Mouse (Mus musculus) thymus, postnatal 36 days (tissue): ENCODE measurements around the gene Srcap.
"Not testable (repeated sequence)": the region's sequence is repeated elsewhere in the genome, so short reads cannot be mapped to it uniquely, and the experiment has no call there.

Experiments used
- DNase-seq, 2 experiments: peaks; one replicate each; pipeline ENCODE4 v3.0.0; 2022; ENCODE audit warnings: mixed read lengths in 2 of 2

Gene Srcap

DNA sequence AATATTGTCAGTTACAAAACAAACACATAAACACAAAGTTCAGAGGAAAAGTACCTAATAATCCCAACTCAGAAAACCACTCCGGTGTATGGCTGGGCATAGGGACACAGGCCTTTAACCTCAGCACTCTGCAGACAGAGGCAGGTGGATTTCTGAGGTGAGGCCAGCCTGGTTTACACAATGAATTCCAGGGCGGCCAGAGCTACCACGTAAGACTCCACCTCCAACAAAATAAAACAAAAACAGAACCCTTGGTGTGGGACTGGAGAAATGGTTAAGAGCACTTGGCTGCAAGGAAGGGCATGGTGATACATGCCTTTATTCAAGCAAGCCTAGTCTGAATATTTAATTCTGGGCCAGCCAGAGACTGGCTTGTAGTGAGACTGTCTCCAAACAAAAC, 19.9 kb upstream of the Srcap start:
- no peak for DNase-seq

DNA sequence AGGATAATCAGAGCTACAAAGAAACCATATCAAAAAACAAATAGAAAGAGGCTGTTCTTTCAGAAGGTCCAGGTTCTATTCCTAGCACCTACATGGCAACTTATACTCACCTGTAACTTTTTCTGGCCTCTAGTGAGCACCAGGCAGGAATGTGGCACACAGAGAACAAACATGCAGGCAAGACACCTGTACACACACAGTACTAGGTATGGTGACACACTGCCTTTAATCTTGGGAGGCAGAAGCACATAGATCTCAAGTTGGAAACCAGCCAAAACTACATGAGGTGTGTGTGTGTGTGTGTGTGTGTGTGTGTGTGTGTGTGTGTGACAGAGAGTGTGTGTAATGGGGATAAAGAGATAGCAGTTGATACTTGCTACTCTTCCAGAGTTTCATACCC, 17.1 kb upstream of the Srcap start:
- no peak for DNase-seq

DNA sequence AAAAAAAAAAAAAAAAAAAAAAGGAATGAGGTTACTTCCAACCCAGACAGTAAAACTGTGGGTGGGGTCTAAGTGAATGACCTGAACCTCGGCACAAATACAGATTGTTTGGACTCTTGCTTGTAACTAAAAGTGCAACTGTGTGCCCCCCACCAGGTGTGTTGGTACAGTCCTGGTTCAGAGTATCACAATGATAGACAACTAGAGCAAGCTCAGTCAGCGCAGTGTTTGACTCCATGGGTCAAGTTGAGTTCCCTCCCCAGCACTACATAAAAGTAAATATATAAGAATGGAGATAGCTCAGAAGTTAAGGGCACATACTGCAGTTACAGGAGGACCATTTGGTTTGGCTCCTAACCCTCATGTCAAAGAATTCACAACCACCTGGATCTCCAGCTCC, 14.4 kb upstream of the Srcap start:
- no peak for DNase-seq

DNA sequence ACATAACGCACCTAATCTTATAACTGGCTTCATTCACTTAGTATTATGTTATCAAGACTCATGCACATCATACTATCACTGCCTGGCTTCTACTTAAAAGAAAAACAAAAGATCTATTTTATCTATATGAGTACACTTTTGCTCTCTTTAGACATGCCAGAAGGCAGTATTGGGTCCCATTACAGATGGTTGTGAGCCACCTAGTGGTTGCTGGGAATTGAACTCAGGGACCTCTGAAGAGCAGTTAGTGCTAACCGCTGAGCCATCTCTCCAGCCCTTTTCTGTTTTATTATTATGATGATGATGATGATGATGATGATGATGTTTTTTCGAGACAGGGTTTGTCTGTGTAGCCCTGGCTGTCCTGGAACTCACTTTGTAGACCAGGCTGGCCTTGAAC, 13.4 kb upstream of the Srcap start:
- peak; percentile 60 to 61 for DNase-seq

DNA sequence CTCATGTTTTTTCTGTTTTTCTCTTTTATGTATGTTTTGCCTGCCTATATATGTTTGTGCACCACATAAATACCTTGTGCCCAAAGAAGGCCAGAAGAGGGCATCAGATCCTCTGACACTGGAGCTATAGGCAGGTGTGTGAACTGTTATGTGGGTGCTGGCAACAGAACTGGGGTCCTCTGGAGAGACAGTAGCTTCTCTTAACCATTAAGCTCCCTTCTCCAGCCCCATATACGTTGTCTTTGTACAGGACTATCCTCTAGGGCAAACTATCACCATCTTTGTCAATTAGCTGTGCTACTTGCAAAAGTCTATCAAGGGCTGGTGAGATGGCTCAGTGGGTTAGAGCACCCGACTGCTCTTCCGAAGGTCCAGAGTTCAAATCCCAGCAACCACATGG, 3.5 kb upstream of the Srcap start:
- DNase-seq, result no peak

DNA sequence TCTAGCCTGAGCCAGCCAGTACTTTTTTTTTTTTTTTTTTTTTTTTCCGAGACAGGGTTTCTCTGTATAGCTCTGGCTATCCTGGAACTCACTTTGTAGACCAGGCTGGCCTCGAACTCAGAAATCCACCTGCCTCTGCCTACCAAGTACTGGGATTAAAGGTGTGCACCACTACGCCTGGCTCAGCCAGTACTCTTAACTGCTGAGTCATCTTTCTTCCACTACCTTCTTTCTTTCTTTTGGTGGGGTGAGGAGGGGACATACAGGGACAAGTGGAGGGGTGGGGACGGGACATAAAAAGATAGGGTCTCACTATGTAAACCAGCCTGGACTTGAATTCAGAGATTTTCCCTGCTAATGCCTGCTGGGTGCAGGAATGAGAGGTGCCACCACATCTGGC, 2.0 kb upstream of the Srcap start:
- DNase-seq, result not testable (repeated sequence)

DNA sequence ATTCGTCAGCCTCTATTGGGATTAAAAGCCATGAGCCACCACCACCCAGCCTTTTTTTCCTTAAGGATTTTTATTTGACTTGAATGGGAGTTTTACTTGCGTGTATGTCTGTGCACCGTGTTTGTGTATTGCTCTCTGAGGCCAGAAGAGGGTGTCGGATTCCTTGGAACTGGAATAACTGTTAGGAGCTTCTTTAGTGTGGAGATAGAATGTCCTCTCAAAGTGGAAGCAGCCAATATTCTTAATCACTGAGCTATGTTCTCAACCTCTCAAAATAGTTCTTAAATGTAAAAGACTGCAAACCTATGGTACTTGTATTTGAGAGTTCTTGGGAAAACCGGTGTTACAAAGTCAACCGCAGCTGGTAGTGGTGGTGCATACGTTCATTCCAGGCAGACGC, 542 bp upstream of the Srcap start:
- DNase-seq, result no peak

DNA sequence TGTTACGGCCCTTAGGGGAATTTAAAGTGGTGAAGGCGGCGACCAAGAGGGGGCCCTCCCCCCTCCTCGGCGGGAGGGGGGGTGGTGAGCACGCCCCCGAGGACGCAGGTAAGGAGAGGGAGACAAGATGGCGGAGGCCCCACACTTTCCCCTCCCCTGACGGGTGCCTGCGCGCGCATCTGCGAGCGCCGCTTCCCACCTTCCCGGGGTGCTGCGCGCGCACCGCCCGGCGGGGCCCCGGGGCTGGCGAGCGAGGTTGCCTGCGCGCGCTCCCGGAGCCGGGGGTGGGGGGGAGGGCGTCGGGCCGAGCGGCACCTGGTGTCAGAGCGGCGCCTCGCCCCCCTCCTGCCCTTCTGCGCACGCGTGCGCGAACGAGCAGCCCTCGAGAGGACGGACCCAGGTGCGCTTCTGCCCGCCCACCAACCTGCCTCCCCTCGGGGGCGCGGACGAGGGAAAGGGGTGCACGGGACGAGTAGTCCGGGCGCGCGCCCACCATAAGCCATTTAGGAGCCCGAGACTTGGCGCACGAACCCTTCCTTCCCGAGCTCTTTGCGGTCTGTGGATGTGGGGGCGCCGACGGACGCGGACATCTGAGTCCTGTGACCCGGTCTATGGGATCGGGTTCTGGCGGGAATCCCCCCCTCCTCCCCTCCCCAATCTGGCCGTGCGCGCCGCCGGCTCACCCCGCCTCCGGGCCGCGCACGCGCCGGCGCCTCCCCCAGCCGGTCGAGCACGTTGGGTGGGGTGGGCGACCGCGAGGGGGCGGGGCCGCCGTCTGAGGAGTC, 640 bp downstream of the Srcap start:
- DNase-seq, result peak; percentile 95 to 98

DNA sequence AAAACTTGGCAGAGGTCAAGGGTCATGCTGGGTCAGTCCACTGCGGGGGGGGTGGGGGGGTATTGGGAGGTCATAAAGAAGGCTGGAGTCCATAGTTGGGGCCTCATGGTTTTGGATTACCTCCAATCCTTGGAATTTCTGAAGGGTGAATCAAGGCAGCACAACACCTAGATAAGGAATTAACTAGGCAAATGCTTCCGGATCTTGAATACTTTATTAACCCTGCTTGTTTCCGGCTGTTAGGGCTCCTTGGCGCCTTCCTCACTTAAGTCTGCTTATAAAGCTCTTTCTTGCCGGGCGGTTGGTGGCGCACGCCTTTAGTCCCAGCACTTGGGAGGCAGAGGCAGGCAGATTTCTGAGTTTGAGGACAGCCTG, 1.2 kb downstream of the Srcap start:
- DNase-seq, result peak; percentile 14 to 27

DNA sequence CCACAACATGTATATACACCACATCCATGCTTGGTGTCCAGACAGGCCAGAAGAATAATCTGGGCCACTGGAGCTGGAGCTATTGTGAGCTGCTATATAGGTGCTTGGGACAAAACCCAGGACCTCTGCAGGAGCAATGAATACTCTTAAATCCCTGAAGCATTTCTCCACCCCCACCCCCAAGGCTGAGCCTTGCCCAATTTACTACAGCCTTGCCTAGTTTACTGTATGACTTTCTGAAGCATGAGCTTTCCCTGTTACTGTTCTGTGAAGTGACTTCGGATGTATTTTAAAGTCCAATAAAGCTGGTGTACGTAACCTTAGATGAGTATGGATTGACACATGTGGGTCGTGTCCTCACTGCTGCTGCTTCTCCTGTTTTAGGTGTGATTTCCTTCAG, 2.0 kb downstream of the Srcap start:
- no peak for DNase-seq

DNA sequence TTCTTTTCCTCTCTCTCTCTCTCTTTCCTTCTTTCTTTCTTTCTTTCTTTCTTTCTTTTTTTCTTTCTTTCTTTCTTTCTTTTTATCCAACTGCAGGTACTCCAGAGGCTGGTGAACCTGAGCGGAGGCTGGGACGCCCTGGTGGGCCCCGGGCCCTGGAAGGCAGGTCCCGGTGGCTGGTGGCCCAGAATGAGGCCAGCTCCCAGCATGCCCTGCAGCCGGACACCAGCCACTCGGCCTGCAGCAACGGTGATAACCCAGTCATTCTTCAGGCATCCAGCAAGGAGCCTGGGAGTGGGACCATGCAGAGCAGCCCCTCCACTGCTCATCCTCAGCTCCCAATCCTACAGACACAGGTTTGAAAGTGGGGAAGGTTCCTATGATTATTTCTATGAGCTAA, 4.1 kb downstream of the Srcap start:
- no peak for DNase-seq

DNA sequence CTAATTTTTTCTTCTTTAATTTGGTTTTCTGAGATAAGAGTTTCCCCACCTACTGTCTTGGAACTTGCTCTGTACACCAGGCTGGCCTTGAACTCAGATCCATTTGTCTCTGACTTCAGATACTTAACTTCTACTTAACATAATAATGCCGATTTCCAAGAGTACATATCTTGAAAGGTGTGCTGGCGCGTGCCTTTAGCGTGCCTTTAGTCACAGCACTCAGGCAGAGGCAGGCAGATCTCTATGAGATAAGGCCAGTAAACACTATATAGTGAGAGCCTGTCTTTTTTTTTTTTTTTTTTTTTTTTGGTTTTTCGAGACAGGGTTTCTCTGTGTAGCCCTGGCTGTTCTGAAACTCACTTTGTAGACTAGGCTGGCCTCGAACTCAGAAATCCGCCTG, 4.6 kb downstream of the Srcap start:
- no peak for DNase-seq

DNA sequence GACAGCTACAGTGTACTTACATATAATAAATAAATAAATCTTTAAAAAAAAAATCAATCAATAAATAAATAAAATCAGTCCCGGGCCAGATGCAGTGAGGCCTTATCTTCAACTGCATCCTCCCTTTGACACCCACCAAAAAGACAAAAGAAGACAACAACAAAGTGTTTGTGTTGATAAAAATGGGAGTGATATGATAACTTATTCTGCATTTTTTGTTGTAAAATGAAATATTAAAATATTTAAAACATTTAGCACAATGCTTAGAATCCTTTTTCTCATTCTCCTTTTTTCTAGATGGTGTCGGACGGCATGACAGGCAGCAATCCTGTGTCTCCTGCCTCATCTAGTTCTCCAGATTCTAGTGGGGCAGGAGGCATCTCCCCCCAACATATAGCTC, 7.5 kb downstream of the Srcap start, which contains the start of gene Gm42715:
Gm42715 (plus strand) TSS at position 301 of the 400 bp plus-strand sequence.
- DNase-seq, result no peak

DNA sequence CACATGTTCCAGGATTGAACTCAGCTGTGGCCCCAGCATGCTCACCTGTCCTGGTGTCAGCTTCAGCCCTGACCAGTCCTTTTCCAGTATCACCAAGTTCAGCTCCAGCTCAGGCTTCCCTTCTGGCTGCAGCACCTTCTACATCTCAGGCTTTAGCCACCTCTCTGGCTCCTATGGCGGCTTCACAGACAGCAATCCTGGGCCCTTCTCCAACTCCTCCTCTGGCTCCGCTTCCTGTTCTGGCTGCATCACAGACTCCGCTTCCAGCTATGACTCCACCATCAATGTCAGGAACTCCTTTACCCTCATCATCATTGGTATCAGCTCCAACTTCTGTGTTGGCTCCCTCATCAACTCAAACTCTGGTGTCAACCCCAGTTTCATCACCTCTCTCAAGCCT, 29.9 kb downstream of the Srcap start:
- DNase-seq, result no peak

DNA sequence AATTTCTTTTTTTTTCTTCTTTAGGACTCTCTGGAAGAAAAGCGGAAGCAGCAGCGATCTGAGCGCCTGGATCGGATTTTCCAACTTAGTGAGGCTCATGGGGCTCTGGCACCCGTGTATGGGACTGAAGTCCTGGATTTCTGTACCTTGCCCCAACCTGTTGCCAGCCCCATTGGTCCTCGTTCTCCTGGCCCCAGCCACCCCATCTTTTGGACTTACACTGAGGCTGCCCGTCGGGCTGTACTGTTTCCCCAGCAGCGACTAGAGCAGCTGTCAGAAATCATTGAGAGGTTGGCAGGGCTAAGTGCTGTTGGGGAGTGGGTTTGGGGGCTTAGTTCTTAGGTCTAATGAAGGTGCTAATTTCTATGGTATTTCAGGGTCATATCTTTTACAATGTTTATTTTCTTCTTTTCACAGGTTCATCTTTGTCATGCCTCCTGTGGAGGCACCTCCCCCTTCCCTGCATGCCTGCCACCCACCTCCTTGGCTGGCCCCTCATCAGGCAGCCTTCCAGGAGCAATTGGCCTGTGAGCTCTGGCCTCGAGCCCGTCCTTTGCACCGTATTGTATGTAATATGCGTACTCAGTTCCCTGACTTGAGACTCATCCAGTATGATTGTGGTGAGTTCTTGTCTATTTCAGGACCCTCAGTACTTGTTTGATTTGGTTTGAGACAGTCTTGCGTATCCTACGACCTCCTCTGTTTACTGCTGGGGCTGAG, 37.5 kb downstream of the Srcap start:
- no peak for DNase-seq

DNA sequence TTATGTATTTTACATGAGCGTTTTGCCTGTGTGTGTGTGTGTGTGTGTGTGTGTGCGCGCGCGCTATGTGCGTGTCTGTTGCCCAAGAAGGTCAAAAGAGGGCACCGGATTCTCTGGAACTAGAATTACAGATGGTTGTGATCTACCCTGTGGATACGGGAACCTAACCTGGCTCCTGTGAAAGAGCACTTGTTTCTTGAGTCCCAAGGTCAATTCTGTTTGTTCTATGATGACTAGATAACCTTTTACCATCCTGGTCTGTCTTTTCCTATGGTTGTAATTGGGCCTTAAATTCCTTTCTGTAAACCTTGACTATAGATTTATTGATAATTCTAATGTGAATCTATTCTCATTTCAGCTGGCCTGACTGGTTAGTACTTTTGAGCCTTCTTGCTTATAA, 39.8 kb downstream of the Srcap start:
- no peak for DNase-seq

DNA sequence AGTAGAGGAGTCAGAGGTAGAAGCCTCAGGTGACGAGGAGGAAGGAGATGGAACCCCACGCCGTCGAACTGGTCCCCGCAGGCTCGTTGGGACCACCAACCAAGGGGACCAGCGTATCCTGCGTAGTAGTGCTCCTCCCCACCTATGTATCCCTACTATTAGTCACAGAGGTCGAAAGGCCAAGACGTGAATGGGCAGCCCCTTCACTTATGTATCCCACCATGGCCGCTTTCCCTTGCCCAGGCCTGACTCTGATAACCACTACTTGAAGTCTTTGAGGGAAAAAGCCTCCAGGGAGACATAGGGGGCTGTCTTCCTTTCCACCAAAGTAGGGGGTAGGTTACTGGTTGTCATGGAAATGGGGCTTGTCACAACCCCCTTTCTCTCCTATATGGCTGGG, 48.8 kb downstream of the Srcap start:
- no peak for DNase-seq

DNA sequence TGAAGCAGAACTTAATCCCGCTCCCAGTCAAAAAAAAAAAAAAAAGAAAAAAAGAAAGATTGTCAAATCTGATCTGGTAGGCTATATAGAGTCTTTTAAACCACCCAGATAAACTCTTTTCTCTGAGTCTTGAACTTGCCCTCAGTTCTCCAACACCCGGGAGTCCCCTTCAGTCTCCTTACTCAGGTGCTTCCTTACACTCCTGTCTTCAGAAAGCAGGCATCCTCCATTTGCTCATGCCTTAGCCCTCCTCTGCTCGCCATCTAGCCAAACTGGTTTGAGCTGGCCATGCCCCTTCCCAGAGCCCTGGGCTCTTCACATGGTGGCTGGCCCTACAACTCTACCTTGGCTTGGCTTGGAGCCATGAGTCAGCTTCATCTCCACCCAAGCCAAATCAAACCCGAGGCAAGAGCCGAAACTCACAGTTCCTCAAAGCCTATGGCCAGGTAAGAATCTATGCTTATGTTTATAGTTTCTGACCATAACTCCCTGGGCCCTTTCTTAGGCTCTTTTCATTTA, 49.6 kb downstream of the Srcap start, which contains the start of gene Tmem265:
Tmem265 (plus strand) TSS at position 51 of the 519 bp plus-strand sequence.
- DNase-seq, result no peak

DNA sequence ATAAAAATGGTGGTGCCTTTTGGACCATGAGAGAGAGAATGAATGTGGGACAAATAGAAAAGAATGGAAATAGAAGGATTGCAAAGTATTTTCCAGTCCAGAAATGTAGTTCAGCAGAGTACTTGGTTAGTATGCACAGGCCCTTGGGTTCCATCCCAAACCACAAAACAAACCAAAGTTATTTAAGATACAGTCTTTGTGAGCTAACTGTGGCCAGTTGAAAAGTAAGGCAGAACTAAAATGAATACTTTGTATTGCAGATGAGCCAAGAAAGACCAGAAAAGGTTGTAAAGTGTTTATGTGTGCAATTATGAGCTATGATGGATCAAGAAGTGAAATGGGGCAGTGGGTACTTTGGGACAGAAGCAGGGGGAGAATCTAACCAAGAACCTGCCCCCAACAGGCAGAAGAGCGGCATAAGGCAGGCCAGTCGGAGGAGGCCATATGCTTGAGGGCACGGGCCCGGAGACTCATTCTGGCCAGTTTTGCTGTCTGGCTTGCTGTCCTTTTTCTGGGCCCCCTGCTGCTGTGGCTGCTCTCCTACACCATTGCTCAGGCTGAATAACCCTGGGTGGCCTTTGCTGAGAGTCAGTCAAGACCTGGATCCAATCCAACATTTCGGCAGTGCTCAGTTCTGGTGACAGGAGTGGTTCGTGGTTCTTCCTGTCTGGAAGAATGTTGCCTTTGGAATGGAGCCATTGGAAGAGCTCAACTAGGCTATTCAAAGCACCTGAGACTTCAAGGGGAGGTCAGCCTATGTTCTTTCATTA, 52.8 kb downstream of the Srcap start:
- DNase-seq, result no peak

DNA sequence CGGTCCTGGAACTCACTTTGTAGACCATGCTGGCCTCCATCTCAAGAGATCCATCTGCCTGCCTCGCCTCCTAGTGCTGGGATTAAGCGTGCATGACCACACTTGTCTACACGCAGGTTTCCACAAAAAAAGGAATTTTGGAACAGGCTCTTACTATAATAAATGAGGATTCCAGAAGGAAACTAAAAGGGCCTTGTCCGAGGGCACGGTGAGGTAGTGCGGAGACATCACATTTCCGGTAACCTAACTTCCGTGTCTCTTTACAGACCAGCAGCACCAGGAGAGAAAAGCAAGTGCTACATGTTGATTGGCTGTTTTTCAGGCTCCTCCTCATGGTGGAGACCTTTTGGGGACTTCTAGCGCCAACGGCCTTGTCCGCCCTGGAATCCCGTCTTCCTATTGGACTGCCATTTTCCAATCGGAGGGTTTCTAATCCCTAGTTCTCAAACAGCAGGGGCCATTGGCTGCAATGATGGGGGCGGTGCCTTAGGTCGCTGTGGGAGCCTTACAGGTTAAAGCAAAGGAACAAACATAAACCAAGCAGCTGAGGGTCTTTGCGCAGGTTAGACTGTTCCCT, 61.2 kb downstream of the Srcap start, which contains the start of gene Phkg2:
Phkg2 (plus strand) TSS at position 446 of the 577 bp plus-strand sequence.
- peak; percentile 80 to 91 for DNase-seq

DNA sequence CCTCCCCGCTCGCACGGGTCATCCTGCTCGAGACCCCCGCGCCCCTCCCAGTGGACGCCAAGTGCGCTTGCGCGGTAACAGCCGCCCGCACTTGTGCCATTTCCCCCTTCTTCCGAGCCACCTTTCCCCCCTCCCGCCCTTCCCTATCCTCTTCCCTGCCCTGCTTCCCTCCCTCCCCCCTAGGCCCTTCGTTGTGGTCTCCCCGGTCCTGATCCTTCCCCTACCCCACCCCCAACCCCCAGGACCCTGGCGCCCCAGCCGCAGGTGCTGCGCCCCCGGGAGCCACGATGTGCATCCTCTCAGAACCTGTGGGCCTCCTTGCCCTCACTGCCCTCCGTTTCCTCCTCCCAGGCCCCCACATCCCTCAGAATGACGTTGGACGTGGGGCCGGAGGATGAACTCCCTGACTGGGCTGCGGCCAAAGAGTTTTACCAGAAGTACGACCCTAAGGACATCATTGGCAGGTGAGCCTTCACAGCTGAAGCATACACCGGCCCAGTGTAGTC, 61.8 kb downstream of the Srcap start:
- no peak for DNase-seq

DNA sequence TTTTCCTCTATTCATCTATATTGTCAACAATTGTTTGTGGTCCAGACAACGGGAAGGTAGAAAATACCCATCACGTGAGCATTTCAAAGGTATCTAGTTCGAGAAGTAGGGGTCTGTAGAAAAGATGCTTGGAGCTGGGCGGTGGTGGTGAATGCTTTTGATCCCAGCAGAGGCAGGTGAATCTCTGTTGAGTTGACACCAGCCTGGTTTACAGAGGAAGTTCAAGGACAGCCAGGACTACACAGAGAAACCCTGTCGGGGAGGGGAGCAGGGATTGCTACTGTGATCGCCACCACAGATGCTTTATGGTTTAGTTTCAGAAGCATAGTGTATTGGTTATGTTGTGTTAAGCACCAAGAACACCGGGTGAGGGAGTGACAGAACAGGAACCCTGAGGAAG, 62.3 kb downstream of the Srcap start:
- no peak for DNase-seq

DNA sequence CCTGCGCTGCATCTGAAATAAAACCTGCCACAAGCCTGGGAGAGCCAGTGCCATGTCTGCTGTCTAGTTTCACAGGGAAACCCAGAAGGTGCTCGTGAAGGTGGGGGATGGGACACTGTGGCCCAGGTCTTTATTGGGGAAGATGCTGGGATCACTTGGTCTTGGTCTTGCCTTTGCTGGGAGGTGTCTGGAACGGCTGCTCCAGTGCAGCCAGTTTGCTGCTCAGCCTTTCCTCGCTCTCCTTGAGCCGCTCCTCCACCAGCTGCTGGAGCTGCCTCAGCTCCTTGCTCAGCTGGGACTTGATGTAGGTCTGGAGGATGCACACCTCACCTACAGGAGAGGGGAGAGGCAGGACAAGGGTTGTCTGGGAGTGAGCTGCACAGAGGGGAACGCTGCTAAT, 71.5 kb downstream of the Srcap start:
- no peak for DNase-seq
